Mouse (Mus musculus) testis, postnatal 14 days (tissue): Measurements from ENCODE around the gene Celsr1.

Experiments used
- DNase-seq: peaks from one replicate; pipeline ENCODE4 v3.0.0; 2021; ENCODE audit warnings: low spot score

The Celsr1 gene

GRCm38 (mm10) chr15:86034021-86034523, 495 bp upstream of the Celsr1 start:
- peak; percentile 42 for DNase-seq

GRCm38 (mm10) chr15:86032811-86033190, 776 bp downstream of the Celsr1 start:
- DNase-seq: no peak

- no peak for DNase-seq
Observed at GRCm38 (mm10) chr15:86029981-86030380, 3.6 kb downstream of the Celsr1 start.

GRCm38 (mm10) chr15:86027871-86028270, 5.7 kb downstream of the Celsr1 start:
- DNase-seq: no peak

GRCm38 (mm10) chr15:86021971-86022370, 11.6 kb downstream of the Celsr1 start:
- no peak for DNase-seq

- DNase-seq: no peak
Observed at GRCm38 (mm10) chr15:86021301-86021700, 12.3 kb downstream of the Celsr1 start.

- DNase-seq: no peak
Observed at GRCm38 (mm10) chr15:86020008-86020407, 13.6 kb downstream of the Celsr1 start.

- DNase-seq: no peak
Observed at GRCm38 (mm10) chr15:86018753-86019512, 14.6 kb downstream of the Celsr1 start.

- DNase-seq: no peak
Observed at GRCm38 (mm10) chr15:86017336-86017735, 16.2 kb downstream of the Celsr1 start.

GRCm38 (mm10) chr15:86015860-86016541, 17.6 kb downstream of the Celsr1 start:
- DNase-seq: peak; percentile 52

GRCm38 (mm10) chr15:86015026-86015425, 18.6 kb downstream of the Celsr1 start:
- no peak for DNase-seq

GRCm38 (mm10) chr15:86013656-86014055, 19.9 kb downstream of the Celsr1 start:
- no peak for DNase-seq

GRCm38 (mm10) chr15:86013130-86013529, 20.4 kb downstream of the Celsr1 start:
- no peak for DNase-seq

GRCm38 (mm10) chr15:86007690-86008121, 25.9 kb downstream of the Celsr1 start:
- no peak for DNase-seq

- DNase-seq: no peak
Observed at GRCm38 (mm10) chr15:86005691-86006525, 27.7 kb downstream of the Celsr1 start.

- DNase-seq: no peak
Observed at GRCm38 (mm10) chr15:86004048-86004447, 29.5 kb downstream of the Celsr1 start.

GRCm38 (mm10) chr15:86000706-86001292, 32.8 kb downstream of the Celsr1 start:
- no peak for DNase-seq

GRCm38 (mm10) chr15:85998525-85999230, 34.9 kb downstream of the Celsr1 start:
- DNase-seq: no peak

GRCm38 (mm10) chr15:85996031-85996765, 37.4 kb downstream of the Celsr1 start:
- DNase-seq: no peak

- no peak for DNase-seq
Observed at GRCm38 (mm10) chr15:85994906-85995608, 38.5 kb downstream of the Celsr1 start.
